Mouse (Mus musculus) spleen, adult 12 weeks (tissue): ENCODE measurements at regions not wholly inside any gene's neighbourhood (a gene's known extent, or its start where the extent isn't known, plus 50 kb on each side); places are given as distances from the start of the nearest gene placed in this dataset.

Experiments used
- DNase-seq: peaks from one replicate; pipeline ENCODE4 v3.0.0; 2022; ENCODE audit warnings: low spot score

DNA sequence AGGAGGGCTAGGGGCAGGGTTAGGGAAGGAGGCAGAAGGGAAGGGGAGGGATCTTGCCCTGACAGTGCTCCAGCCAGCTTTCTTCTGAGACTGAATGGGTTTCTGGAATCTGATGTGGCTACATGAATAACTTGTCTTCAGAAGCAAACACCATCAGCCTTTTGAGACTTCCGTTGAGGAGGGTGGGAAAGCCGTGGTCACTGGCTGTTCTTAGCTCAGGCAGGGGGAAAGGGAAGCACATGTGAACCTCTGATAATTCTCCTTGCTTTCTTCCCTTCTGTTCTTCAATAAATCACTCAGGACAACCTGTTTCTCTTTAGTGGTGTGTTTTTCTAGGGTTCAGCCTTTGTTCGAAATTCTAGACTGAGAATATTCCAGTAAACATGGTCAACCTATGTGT, 148.9 kb downstream of the Bcl11a start:
- DNase-seq, result no peak

GRCm38 (mm10) chr11:24233376-24233775, 155.5 kb downstream of the Bcl11a start:
- no peak for DNase-seq

DNA sequence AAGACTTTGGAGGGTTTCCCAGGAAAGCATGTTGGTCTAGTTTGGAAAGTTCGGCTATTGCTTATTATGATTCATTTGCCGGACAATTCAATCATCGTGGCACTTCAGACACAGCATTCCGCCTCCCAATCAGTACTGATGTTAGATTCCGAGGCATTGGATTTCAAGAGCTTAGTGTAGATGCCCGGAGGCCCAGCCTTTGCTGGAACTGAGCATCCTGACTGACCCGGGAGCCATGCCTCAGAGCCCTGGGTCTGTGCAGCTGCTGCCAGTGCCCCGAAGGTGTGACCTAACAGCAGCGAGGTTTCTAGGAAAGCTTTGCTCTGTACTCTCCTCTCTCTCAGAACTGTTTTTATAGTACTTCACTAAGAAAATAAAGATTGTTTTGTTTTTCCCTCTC, 156.0 kb downstream of the Bcl11a start:
- no peak for DNase-seq

DNA sequence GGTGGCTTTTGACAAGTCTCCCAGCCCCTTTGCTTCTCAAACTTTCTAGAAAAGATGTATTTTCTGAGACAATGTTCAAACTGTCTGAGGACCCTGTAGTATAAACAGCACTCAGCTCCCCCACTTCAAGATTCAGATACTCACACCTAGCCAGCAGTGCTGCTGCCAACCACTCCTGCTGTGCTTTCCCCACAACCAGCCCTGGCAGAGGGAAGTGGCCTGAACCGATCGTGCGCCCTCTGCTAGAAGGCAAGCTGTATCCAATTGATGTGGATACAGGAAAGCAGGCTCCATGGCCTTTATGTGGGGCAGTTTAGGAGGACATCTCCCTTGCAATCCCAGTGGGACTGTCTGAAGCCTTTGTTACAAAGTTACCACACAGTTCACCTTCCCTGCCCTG, 156.6 kb downstream of the Bcl11a start:
- no peak for DNase-seq

DNA sequence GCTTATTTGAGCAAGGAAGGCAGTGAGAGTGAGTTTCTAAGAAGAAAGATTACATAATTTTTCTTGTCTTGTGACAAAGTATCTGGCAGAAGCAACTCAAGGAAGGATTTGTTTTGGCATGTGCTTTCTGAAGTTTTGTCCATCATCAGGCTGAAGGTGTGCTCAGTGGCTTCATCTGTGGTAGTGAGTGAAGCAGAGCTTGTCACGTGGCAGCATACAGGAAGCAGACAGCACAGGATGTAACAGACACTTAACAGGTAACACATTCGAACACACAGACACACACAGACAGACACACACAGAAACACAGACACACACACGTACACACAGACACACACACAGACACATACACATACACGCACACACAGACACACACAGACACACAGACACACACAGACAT, 157.5 kb downstream of the Bcl11a start:
- DNase-seq, result no peak

DNA sequence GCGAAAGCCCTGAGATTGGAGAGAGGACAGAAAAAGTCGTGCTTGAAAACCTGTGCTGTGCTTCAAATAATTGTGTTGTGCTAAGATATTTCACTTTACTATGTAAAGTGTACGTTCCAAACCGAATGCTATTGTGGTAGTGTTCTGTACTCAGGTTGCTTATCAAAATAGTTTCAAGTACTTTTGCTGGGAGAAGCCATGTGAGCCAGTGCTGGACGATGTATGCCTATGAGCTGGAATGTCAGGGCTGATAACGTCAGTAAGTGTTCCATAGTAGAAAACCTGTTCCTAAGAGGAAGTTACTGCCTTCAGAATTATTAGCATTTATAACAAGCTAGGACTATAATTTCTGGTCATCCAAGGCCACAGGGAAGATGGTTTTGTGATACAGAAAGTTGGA, 161.8 kb downstream of the Bcl11a start:
- DNase-seq, result no peak

GRCm38 (mm10) chr11:24242096-24242495, 164.2 kb downstream of the Bcl11a start:
- no peak for DNase-seq

- no peak for DNase-seq
These were observed 165.0 kb downstream of the Bcl11a start for GRCm38 (mm10) chr11:24242888-24243287.

- DNase-seq, result no peak
These were observed 167.5 kb downstream of the Bcl11a start for GRCm38 (mm10) chr11:24245390-24245789.

DNA sequence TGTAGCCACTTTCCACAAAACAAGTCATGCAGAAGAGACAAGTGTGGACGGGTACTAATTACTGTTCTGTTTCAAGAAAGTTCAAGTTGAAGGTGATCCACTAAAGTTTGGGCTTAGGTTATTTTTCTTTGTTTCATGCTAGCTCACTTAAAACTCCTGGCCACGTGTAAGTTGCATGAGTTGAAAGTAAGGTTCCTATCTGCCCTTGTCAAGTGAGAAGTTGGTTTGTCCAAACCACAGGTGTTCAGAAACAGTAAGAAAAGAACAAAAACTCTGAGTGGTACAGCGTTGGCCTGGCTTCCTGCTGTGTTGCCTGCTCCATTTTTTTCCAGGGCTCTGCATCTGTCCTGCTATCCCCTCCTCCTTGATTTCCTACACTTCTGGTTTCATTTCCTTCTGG, 168.5 kb downstream of the Bcl11a start:
- DNase-seq, result no peak

DNA sequence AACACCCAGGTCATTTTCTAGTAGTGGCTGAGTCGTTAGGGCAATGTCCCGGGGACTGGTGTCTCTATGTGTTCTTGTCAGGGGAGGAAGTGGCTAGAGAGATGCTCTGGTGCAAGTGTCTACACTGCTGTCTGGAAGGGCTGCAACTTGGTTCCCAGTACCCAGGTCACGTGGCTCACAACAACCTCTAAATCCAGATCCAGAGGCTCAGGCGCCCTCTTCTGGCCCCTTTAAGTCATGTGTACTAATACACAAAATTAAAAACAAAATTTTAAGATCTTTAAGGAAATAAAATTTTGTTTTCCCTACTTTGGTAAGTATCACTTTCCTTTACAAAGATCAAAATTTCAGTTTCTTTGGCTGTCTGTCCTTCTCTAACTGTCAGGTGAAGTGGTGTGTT, 169.4 kb downstream of the Bcl11a start:
- DNase-seq, result no peak

GRCm38 (mm10) chr11:24251516-24251915, 173.7 kb downstream of the Bcl11a start:
- DNase-seq, result no peak

DNA sequence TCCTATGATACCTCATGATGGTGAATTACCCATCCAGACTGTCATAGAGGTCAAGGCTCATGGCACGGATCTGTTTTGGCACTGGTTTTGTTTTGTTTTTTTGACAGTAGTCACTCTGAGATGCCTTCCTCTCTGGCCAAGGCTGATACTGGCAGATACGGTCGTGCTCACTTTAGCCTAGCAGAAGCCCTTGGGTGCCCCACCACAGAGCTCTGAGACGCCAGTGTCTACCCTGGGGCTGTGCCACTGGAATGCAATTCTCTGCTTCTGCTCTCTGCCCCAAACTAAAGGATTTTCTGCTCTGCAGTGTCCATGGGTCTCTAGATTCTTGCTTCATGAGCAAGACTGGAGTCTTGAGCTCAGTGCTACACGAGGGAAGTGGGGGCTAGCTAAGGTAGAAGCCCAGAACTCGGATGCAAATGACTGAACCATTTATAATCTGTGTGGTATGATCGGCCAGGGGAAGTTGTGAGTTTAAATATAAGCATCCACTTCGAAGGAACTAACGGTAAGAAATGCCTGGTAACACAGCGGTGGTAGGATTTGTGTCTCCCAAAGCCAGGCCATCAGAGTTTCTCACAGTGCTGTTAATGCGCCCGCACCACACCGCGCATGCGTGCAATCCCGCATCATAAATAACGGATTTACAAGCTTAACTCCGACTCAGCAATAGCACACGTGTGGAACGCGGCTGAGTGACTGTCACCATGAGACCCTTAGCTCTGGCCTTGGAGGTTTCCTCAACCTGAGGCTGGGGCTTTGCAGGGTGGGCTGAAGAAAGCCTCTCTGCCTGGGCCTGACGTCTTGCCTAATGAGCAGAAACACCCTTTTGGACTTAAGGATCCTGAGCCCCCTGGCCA, 177.6 kb downstream of the Bcl11a start:
- no peak for DNase-seq

DNA sequence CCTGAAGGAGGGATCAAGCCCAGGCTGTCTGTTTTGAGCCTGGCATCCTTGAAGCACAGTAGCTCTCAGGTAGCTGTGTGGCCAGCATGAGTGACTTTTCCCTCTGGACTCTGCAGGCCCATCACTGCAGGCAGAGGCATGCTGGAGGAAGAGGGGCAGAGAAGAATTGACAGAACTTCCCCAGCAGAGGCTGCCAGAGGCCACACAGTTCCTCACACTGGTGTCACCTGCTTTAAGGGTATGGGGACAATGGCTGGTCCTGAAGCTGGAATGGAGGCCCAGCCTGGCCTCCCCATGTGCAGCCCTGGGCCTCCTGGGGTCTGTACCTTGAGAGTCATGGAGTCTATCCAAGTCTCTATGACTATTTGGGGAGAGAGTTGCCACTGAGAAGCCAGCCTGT, 179.9 kb downstream of the Bcl11a start:
- DNase-seq, result no peak

DNA sequence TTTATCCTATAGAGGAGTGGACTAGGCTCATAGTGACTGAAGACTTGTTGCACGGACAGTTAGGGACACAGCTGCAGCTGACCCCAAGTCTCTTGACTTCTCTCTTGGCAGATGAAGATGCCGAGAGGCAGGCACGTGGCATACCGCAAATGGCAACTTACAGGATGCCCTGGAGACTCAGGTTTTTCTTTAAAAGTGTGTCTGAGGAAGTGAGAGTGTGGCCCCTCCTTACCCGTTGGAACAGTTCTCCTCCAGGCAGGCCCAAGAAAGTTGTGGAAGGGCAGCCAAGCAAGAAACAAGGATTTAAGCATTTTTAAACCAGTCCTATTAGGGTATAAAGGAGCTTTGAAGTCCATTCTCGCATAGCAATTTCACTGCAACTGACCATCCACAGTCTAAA, 180.5 kb downstream of the Bcl11a start:
- DNase-seq, result no peak

- no peak for DNase-seq
These were observed 181.8 kb downstream of the Bcl11a start for GRCm38 (mm10) chr11:24259668-24260067.

DNA sequence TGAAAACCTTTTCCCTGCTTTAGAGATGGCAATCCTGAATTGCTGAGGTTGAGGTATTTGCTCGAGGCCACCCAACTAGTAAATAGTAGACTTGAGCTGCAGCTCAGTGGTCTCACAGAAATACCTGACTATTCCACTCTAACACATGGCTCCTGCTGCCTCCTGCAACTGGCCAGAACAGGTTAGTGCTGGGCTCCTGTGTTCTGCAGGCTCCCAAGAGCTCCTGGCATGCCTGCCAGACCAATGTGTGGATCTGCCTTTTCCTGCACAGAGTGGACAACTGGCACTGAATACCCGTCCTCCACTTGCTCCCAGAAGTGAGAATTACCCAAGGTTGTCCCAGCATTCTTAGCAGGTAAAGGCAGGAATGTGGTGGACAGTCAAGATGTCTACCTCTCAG, 191.2 kb downstream of the Bcl11a start:
- no peak for DNase-seq

GRCm38 (mm10) chr11:24281628-24282027, 203.8 kb downstream of the Bcl11a start:
- DNase-seq, result no peak

- no peak for DNase-seq
These were observed 204.7 kb downstream of the Bcl11a start for GRCm38 (mm10) chr11:24282556-24282955.

GRCm38 (mm10) chr11:24286129-24287108, 208.6 kb downstream of the Bcl11a start:
- DNase-seq, result no peak

GRCm38 (mm10) chr11:24293209-24293608, 215.4 kb downstream of the Bcl11a start:
- no peak for DNase-seq

- DNase-seq, result no peak
These were observed 216.1 kb downstream of the Bcl11a start for GRCm38 (mm10) chr11:24293860-24294531.
